Mouse (Mus musculus) left cerebral cortex, postnatal 4 days (tissue): Measurements from ENCODE around the gene Fam222b. TPM values are rescaled to one million over a fixed set of nuclear protein-coding genes. Genes with fewer than 3 reads are reported as not detected.
"Not testable (repeated sequence)": the region's sequence is repeated elsewhere in the genome, so short reads cannot be mapped to it uniquely, and the experiment has no call there.

Source experiments
- DNase-seq: peaks from one replicate; pipeline ENCODE4 v3.0.0-alpha.2; 2022
- intact Hi-C: fragments of 180-260 bp; cut with DNase I; formaldehyde crosslinking; loops from one replicate; pipeline ENCODE4 v1.15.1; 2025
- total RNA-seq, 2 experiments: library from RNA; stranded (reverse); gene quantifications; 2 replicates each; pipeline ENCODE4 v1.2.3; 2021

Gene Fam222b
- total RNA-seq = 10 to 100 TPM; 26.9 TPM

DNA sequence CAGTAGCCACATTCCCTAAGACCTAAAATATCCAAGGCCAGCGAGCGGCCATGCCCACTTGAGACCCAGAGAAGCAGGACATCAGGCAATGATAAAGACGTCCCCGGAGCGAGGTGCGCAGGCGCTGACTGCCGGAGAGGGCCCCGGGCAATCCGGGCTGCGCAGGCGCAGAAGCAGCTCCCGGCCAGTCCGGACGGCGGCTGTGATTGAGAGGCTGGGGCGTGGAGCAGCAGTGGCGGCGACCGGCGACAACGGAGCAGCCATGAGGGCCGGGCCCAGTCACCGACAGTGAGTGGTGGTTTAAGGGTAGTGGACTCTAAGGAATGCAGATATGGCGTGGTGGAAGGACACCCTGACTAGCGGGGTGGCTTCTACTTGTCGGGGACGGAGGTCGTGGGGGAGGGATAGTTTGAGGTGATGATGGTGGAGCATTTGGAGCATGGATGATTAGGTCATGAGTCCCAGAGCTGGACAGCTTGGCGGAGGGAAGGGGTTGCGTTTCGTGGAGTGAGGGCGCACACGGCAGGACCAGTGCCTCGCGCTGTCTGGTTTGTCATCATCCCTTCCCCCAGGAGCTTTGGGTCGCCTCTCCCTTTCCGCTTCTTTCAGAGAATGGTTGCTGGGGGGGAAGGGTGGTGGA lies at the start of gene Fam222b:
Gene Fam222b (plus strand): TSS at position 157 of the 640 bp plus-strand sequence.
- DNase-seq = peak; percentile 96
- intact Hi-C loops = no loop called here

DNA sequence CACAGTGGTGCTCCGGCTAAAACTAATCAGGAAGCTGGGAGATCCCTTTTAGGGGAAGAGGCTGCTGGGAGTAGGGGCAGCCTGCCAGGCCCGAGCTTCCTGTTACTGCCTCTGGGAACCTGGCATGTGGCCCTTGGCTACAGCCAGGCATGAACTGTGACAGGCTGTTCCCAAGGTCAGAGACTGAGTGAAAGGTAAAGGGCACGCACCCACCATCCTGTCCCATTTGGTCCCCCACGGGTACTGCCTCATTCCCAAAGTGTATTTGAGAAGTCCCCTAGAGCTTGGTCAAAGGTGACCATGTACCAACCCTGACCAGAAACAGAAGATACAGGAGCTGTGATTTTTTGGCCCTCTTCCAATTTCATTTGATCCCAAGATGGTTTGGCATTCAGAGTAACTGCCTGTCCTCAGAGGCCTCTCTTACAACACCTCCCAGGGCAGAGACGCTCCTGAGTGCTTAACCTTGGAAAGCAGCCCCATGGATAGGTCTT lies 49.7 kb upstream of the Fam222b start:
- DNase-seq = peak; percentile 89
- intact Hi-C loops = no loop called here

DNA sequence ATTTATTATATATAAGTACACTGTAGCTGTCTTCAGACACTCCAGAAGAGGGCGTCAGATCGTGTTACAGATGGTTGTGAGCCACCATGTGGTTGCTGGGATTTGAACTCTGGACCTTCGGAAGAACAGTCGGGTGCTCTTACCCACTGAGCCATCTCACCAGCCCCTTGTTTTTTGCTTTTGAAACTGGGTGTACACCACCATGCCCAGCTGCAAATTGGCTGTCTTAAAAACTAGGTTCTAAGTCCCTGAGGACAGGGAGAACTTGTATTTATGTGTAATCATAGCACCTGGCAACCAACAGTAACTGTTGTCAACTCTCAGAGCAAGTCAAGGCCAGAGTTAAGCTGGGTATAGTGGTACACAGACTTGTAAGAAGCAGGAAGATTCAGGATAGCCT lies 45.8 kb upstream of the Fam222b start:
- intact Hi-C loops, DNase-seq: not testable (repeated sequence)

DNA sequence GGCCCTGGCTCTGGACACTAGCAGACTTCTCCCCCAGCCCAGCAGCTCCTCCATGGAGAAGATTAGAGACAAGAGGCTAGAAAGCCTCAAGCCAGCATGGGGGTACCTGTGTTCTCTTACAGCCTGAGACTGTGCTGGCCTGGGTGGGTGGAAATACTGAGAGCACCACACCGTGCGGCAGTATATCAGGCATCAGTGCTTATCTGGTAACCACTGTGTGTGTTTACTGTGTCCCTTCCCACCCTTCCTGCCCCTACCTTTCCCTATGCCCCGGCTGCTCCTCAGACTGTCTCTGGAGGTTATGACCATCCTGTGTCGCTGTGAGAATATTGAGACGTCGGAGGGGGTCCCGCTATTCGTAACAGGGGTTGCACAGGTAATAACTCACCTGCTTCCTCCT lies 41.4 kb upstream of the Fam222b start:
- intact Hi-C loops = no loop called here
- DNase-seq = no peak

DNA sequence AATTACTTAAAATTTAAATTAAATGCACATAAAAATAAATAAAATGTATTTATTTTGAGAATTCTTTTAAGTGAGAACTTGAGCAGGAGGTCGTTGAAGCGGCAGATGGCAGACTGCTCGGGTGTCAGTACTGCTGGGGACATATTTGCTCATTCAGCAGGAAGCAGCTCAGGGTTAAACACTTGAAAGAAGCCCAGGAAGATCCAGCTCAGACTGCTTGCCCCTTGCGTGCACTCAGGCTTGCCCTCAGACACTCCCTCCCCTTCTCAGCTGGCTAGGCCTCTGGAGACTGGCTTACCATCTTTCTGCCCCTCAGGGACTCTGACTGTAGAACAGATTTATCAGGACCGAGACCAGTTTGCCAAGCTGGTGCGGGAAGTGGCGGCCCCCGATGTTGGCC lies 37.5 kb upstream of the Fam222b start:
- intact Hi-C loops = no loop called here
- no peak for DNase-seq

DNA sequence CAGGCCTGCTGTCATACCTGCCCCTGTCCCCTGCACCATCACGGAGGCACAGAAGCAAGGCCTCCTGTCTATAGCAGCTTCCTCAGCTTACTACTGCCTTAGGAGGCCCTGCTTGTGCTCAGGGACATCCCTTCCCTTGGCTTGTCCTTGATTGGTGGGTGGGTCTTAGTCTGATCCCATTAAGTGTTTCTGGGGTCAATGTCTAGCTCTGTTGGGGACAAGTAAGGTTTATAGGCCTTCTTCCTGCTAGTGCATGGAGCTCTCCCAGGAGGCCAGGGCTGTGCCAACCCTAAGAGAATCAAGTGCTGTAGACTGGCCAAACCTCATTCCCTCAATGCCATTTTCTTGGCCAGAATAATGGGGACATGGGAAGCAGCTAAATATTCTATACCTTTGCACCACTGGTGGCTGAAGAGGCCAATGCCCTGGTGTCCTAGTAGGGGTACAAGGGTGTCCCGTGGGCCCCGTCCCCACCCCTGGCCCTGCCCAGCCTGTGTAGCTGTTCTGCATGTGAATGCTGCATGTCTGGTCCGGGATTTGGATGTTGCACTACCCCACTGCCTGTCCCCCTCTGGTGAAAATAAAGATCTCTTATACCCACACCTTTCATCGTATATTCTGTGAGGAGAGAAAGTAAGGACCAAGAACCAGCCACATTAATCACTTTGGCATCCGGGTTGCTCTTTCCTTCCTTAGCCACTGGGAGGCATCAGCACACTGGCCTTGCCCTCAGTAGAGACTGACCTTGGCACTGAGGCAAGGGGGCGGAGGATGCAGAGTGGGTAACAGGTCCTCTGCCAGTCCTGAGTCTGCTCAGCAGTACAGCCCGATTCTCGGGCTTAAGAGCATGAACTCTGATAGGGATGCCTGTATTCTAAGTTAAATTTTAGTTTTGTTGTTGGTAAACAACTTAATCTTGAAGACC lies 34.4 kb upstream of the Fam222b start:
- peak; percentile 91 for DNase-seq
- intact Hi-C loops = no loop called here

DNA sequence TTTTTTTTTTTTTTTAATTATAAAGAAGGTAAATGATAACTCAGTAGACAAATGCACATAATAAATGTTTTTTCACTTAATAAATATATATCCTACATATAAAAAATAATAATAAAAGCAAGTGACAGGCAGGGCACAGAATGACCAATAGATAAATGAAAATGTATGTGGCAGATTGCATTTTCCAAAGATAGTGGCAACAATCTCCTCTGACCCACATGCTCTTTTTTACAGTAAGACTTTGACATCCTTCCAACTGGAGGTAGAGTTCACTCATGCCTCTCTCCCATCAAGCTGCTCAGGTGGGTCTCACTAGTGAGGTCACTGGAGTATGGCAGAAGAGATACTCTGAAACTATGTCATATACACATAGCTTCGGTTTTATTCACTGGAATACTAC lies 31.9 kb upstream of the Fam222b start:
- no peak for DNase-seq
- intact Hi-C loops = no loop called here

DNA sequence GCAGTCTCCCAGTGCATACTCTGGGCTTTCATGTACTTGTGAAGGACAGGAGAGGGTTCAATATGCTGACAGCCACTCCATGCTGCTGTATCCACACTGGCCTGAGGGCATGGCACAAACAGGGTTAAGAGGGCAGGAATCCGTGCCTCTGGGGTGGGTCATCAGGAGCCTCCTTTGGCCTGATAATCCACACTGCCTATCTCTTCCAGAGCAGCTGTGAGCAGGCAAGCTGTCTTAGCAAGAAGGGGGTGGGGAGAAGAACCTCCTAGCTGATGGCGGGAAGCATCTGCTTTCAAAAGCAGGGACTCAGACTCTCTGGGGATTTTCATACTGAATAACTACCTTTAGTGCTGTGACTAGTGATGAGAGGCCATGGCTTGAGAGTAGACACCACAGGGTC lies 28.6 kb upstream of the Fam222b start:
- intact Hi-C loops = no loop called here

DNA sequence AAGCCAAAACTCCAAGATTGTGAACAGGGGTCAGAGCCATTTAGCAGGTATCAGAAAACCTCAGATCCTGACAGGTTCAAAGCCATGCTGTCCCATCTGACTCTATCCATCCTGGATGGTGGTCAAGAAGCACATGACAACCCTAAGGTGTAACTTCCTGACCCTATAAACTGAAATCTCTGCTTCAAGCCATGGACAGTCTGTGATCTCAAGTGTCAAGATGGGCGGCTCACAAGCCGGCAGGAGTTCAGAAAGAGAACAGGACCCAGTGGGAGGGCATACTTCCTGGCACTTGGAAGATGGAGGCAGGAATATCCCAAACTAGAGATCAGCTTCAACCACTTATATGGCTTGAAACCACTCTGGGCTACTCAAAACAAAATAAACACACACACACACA lies 27.8 kb upstream of the Fam222b start:
- DNase-seq = no peak
- intact Hi-C loops = no loop called here

More for the DNA sequence above, 28.6 kb upstream of the Fam222b start:
- DNase-seq = no peak

DNA sequence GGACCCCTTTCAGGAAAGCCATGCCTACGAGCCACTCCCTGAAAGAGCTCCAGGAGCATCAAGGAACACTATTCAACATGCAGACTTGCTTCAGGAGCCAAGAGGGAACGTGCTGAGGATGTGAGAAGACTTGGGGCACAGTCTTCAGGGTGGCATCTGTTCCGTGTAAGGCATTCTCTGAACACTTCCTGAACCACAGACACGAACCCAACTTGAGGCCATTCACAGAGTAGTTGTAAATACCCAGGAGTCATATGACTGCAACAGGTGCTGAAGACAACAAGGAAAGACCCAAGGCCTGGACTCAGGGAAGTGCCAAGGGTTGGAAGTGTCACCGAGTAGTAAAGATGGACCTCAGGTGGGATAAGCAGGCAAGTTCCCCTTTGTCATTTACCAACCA lies 26.9 kb upstream of the Fam222b start:
- intact Hi-C loops = no loop called here
- DNase-seq = no peak

DNA sequence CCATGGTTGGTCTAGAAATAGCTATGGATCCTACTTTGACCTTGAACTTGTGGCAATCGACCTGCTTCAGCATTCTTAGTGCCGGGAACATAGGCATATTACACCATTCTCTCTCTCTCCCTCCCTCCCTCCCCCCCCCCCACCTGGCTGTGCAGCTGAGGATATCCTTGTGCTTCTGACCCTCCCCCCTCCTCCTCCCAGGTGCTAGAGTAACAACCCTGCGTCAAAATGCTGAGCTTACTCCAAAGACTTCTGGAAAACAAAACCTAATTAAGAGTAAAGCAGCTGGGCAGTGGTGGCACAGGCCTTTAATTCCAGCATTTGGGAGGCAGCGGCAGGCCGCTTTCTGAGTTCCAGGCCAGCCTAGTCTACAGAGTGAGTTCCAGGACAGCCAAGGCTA lies 25.3 kb upstream of the Fam222b start:
- no peak for DNase-seq
- intact Hi-C loops = no loop called here

DNA sequence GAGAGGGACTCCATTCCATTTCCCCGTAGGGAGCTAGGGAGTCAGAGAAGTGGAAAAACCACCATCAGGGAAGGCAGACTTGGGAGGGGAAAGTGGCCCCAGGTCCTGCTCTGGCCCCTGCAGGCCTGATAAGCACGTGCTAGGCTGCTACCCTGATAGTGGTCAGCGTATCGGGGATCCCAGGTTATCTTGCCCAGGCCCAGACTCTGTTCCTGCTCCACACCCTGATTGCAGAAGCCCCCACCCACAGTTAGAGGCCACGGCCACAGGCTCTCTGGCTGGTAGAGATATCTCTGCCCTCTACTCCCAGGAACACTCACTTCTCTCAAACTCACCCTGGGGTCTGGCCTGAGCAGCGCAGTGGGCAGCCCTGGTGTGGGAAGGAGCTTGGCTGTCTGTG lies 24.8 kb upstream of the Fam222b start:
- intact Hi-C loops = no loop called here
- DNase-seq = no peak

DNA sequence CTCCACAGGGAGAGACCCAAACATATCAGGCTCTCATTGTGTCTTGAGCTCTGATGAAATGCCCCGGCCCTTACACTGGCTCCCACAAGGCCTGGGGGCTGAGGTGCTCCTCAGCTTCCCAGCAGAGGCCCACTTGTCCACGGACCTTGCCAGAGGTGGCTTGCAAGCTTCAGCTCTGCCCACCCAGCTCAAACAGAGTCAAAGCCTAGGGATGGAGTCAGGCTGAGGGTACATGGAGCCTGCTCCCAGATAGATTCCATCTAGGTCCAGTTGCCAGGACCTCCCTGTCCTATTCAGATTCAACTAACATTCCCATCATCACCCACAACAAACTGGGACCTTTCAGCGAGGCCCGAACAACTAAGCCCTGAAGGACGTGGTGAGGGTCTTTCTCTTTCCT lies 22.5 kb upstream of the Fam222b start:
- no peak for DNase-seq
- intact Hi-C loops = no loop called here

DNA sequence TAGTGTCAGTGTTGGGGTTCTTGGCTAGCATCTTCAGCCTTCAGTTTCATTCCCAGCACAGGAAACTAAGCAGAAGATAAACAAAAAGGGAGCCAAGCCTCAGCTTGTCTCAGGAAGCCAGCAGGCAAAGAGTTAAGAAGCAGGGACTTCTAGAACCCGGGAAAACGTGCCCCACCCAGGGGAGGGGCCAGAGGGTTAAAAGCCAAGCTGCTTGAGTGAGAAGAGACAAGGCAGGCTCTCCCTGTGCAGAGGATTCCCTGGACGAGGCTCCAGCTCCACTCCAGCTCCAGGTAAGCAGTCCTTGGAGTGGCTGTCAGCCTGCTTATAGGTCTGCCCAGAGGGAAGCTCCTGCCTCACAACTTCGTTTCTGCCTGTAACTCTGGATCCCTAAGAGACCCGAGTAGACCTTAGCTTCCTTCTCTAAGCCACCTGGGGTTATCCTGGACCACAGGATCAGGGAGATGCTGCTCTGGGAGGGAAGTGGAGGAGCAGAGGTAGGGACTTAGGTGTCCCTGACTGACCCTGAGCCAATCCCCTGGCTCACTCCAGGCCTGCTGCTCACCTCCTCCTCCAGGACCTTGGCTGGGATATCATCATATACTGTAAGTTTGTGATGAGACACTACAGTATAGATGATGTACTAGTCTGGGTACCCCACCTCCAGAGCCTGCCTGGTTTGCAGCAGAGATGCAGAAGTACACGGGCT lies 21.9 kb upstream of the Fam222b start:
- no peak for DNase-seq
- intact Hi-C loops = no loop called here

DNA sequence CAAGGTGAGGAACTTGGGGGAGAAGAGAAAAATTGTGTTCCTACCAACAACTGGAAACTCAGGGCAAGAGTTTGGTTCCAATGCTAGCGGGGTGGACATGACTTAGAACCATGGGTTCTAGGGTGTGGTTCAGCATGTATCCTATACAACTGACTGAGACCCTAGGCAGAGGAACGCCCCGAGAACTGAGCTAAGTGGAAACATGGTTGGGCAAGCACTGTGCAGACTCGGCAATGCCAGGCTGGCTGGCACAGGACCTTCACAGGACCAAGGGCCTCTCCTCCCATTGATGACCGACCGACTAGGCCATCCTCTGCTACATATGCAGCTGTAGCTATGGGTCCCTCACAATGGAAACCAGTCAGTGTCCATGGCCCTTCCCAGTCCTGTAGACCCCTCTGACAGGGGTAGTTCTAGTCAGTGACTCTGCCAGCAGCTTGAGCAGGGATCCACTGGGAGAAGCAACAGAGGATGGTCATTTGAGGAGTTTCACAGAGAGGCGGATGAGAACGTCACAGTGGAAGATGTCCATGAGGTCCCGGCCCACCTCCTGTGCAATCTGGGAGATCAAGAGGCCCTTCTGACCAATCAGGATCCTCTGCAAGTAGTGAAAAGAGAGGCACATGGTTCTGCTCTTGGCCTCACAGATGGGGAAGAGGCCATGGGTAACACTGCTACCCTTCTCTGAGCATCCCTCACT lies 20.7 kb upstream of the Fam222b start:
- intact Hi-C loops = no loop called here
- DNase-seq = no peak

DNA sequence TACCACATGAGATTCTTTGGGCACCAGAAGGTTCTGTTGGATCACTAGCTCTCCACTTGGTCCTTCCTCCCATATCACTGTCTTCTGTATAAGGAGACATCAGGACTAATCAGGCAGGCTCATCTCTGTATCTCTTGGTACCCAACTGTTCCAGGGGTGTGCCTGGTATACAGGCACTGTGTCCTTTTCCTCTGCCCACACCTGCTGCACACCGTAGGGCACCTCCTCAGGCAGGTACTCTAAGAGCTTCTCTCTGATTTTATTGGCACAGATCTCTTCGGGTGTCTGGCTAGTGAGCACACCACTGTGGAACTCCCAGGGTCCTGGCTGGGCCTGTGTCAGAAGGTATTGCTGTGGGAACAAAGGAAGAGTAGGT lies 20.2 kb upstream of the Fam222b start:
- DNase-seq = no peak
- intact Hi-C loops = no loop called here

DNA sequence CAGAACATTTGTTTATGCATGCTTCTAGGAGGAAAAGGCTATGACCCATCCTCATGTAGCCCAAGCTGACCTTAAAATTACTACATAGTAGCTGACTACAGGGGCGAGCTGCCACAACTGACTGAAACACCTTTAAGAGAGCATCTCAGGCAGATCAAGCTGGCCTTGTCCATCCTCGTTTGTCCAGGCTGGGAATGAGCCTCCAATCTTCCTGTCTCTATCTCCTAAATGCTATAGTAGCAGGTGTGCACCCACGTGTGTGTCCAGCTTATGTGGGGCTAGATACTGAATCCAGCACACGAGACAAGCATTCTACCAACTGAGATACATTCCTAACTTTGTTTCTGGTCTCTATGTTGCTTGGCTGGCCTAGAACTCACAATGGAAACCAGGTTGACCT lies 19.8 kb upstream of the Fam222b start:
- intact Hi-C loops = no loop called here

DNA sequence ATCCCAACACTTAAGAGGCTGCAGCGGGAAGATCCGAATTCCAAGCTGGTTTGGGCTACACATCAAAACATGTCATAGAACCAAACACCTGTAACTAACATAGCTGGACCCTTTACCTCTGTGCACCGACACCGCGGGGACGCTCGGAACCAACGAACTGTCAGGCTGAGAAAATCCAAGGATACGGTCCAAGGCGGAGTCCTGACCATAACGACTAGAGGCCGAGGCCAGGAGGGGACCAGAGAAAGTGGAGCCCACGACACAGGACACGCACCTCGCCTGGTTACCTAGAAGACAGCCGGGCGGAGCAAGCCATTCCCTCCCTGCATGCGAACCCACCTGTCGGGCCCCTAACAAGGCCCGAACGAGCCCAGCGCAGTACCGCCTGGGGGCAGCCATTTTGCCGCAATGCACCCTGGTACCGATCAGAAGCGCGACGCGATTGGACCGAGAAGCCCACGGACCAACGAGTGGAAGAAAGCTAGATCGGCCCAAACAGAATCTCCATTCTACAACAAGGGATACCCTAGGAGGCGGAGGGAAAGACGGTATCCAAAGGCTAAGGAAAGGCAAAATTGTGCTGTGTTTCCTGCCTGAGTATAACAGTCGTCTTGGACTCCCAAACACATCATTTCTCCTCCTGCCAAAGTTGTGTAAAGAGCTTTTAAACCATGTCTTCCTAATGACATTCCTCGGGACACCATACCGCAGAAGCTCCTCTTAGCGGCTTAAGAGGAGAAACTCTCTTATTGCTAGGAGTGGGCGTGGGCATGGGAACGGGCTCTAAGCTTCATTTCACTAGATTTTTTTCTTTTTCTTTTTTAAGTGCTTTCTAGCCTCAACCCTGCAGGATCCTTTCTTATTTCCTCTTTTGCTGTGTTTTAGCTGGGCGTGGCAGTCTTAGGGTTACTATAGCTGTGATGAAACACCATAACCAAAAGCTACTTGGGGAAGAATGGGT lies 14.2 kb upstream of the Fam222b start, which contains the start of gene Eral1:
Gene Eral1 (minus strand): TSS at position 423 of the 961 bp plus-strand sequence.
- peak; percentile 85 for DNase-seq
- intact Hi-C loops = no loop called here

More for the DNA sequence above, 19.8 kb upstream of the Fam222b start:
- DNase-seq = no peak

DNA sequence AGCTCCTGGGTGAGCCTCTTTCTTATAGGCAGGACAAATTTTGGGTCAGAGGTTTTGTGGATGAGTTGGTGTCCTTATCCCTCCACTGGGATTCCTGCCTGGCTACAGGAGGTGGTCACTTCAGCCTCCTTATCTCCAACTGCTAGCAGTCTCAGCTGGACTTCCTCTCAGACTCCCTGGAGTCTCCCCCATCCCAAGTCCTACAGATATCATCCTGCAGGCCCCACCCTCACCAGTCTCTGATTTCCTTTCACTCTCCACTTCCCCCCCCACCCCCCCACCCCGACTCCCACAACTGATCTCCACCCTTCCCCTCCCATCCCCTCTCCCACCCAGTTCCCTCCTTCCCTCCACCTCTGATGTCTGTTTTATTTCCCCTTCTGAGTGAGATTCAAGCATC lies 10.9 kb upstream of the Fam222b start:
- no peak for DNase-seq
- intact Hi-C loops = no loop called here
